Mouse (Mus musculus) lung, postnatal 0 days (tissue): ENCODE measurements at regions not wholly inside any gene's neighbourhood (a gene's known extent, or its start where the extent isn't known, plus 50 kb on each side); places are given as distances from the start of the nearest gene placed in this dataset.

ENCODE experiments used
- ATAC-seq: fragments of 200-750 bp; cut with Nextera tagmentation; 2 replicates; pipeline ENCODE4 v1.8.0; 2017; ENCODE audit warnings: moderate library complexity
- DNase-seq: peaks from one replicate; pipeline ENCODE4 v3.0.0-alpha.2; 2016; ENCODE audit warnings: low spot score
- H3K27ac ChIP-seq: fragments of 300-500 bp; sonication (generic); 2 replicates; pipeline ENCODE4 v1.5.1; 2014; ENCODE audit warnings: antibody characterized with exemption, mild to moderate bottlenecking, low read length, mixed read lengths
- H3K27me3 ChIP-seq: fragments of 300-500 bp; sonication (generic); replicated peaks from 2 replicates; pipeline ENCODE4 v1.6.1; 2014; ENCODE audit warnings: low read length, mixed read lengths; ENCODE audit not compliant: insufficient read depth
- H3K36me3 ChIP-seq: fragments of 300-500 bp; sonication (generic); 2 replicates; pipeline ENCODE4 v1.6.1; 2014; ENCODE audit warnings: low read length, mixed read lengths; ENCODE audit not compliant: insufficient read depth
- H3K4me1 ChIP-seq: fragments of 300-500 bp; sonication (generic); 2 replicates; pipeline ENCODE4 v1.6.1; 2014; ENCODE audit warnings: antibody characterized with exemption, low read depth, low read length, mixed read lengths; ENCODE audit not compliant: insufficient read depth
- H3K4me2 ChIP-seq: fragments of 300-500 bp; sonication (generic); replicated peaks from 2 replicates; pipeline ENCODE4 v1.6.1; 2014; ENCODE audit warnings: low read depth, mild to moderate bottlenecking, low read length, moderate library complexity, mixed read lengths
- H3K4me3 ChIP-seq: fragments of 300-500 bp; sonication (generic); 2 replicates; pipeline ENCODE4 v1.5.1; 2014; ENCODE audit warnings: low read depth, low read length
- H3K9ac ChIP-seq: fragments of 300-500 bp; sonication (generic); replicated peaks from 2 replicates; pipeline ENCODE4 v1.6.1; 2014; ENCODE audit warnings: low read depth, mild to moderate bottlenecking
- H3K9me3 ChIP-seq: fragments of 300-500 bp; sonication (generic); 2 replicates; pipeline ENCODE4 v1.6.1; 2016; ENCODE audit warnings: low read length, mixed read lengths
- CTCF ChIP-seq: IDR thresholded peaks from 2 replicates; pipeline ENCODE4 v1.5.1; 2016; ENCODE audit warnings: antibody characterized with exemption, mild to moderate bottlenecking
- EP300 ChIP-seq: IDR thresholded peaks from 2 replicates; pipeline ENCODE4 v1.6.1; 2016; ENCODE audit warnings: antibody characterized with exemption, mild to moderate bottlenecking, control low read depth
- WGBS: fragments of 180-500 bp; shearing (Covaris S2); extraction: QIAGEN DNeasy Blood & Tissue Kit; methylation state at CpG from one replicate; pipeline ENCODE4 v1.1.7; 2014; 5-methylcytosine and 5-hydroxymethylcytosine counted together

DNA sequence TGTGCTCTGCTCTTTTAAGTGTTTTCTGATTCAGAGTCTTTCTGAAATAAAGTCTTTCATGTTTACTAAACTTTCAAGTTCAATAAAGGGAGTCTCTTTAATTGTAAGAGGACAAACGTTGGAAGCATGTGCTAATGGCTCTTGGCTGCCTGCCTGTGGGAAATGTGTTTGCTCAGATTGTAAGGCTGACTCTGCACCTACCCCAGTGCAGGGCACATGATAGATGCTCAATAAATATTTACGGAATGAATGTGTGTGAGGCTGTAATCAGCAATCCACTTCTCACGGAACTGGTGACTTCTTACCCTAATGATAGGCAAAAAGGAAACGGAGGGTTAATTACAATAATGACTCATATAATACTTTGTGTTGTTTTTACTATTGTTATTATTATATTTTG is 389.0 kb upstream of the Klf4 start:
- Histone ChIP-seq H3K4me1 (no peaks in the 10 kb centered on the region), H3K4me3 (no peak overlapping the region), H3K36me3 (no peaks in the 10 kb centered on the region), H3K9me3 (no peaks in the 10 kb centered on the region), H3K4me2 (no peak overlapping the region), H3K9ac (no peak overlapping the region), H3K27ac (no peak overlapping the region), H3K27me3 (no peaks in the 10 kb centered on the region)
- TF ChIP-seq EP300 (no peak), CTCF (no peak)
- no peak for ATAC-seq
- no peak for DNase-seq
- WGBS = 47% methylated on average over 4 of the region's 4 CpGs

- WGBS = 43% methylated on average over 12 of the region's 12 CpGs
- TF ChIP-seq EP300 = no peak
- no peak for TF ChIP-seq CTCF
- H3K4me3 ChIP-seq = no peak overlapping the region
- H3K27ac ChIP-seq = no peak overlapping the region
- H3K4me2 ChIP-seq = no peak overlapping the region
- ATAC-seq (no peak), DNase-seq (no peak)
- no peaks in the 10 kb centered on the region for H3K27me3 ChIP-seq
- H3K9ac ChIP-seq = no peak overlapping the region
- no peaks in the 10 kb centered on the region for H3K36me3 ChIP-seq
- no peaks in the 10 kb centered on the region for H3K4me1 ChIP-seq
- H3K9me3 ChIP-seq = no peaks in the 10 kb centered on the region
These were observed 362.0 kb upstream of the Klf4 start for GRCm38 (mm10) chr4:55894116-55894885.

DNA sequence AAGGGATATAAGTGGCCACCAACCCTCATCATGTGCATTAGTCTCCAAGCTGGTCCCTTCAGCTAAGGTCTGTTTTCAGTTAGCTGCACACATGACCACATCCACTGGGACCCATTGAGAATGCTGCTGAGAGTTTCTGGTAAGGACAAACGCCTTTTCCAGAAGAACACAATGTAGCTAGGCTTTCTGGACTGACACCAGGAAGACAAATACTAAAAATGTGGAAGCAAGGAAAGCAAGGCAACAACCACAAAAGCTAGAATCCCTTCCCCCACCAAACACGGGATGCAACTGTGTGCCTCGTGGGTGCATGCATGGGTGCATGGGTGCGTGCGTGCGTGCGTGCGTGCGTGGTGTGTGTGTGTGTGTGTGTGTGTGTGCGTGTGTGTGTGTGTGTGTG is 359.4 kb upstream of the Klf4 start:
- DNase-seq (no peak), ATAC-seq (no peak)
- Histone ChIP-seq H3K27me3 (no peaks in the 10 kb centered on the region), H3K9me3 (no peaks in the 10 kb centered on the region), H3K36me3 (no peaks in the 10 kb centered on the region), H3K27ac (no peak overlapping the region), H3K4me3 (no peak overlapping the region), H3K4me1 (no peaks in the 10 kb centered on the region), H3K9ac (no peak overlapping the region), H3K4me2 (no peak overlapping the region)
- TF ChIP-seq CTCF (no peak), EP300 (no peak)
- WGBS = 93% methylated on average over 6 of the region's 10 CpGs

DNA sequence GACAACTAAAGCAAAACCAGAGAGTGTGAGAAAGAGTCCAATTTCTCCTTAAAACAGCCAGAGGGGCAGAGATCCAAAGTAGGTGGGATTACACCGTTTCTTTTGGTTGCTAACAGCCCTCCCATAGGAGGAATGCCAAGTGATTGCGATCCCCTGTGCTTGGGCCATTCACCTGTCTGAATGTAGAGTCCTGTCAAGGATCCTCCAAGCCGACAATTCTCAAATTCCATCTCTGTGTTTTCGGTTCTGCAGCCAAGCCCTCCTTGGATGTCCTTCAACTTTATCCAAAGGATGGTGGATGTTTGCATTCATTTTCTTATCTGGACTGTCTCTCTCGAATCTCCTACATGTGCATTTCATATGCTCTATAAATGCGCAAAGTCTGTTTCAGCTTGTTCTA is 355.3 kb upstream of the Klf4 start:
- Histone ChIP-seq H3K9me3 (no peaks in the 10 kb centered on the region), H3K27ac (no peak overlapping the region), H3K4me1 (no peaks in the 10 kb centered on the region), H3K27me3 (no peaks in the 10 kb centered on the region), H3K4me2 (no peak overlapping the region), H3K36me3 (no peaks in the 10 kb centered on the region), H3K9ac (no peak overlapping the region), H3K4me3 (no peak overlapping the region)
- no peak for ATAC-seq
- WGBS = 59% methylated on average over 6 of the region's 6 CpGs
- no peak for DNase-seq
- no peak for TF ChIP-seq CTCF
- TF ChIP-seq EP300 = no peak

GRCm38 (mm10) chr4:55882541-55882940 is 350.3 kb upstream of the Klf4 start:
- no peaks in the 10 kb centered on the region for H3K36me3 ChIP-seq
- H3K9ac ChIP-seq = no peak overlapping the region
- no peak overlapping the region for H3K4me3 ChIP-seq
- ATAC-seq = no peak
- H3K27ac ChIP-seq = no peak overlapping the region
- DNase-seq = no peak
- TF ChIP-seq CTCF = no peak
- TF ChIP-seq EP300 = no peak
- no peaks in the 10 kb centered on the region for H3K27me3 ChIP-seq
- H3K4me2 ChIP-seq = no peak overlapping the region
- no peaks in the 10 kb centered on the region for H3K4me1 ChIP-seq
- WGBS = 32% methylated on average over 2 of the region's 2 CpGs
- no peaks in the 10 kb centered on the region for H3K9me3 ChIP-seq

DNA sequence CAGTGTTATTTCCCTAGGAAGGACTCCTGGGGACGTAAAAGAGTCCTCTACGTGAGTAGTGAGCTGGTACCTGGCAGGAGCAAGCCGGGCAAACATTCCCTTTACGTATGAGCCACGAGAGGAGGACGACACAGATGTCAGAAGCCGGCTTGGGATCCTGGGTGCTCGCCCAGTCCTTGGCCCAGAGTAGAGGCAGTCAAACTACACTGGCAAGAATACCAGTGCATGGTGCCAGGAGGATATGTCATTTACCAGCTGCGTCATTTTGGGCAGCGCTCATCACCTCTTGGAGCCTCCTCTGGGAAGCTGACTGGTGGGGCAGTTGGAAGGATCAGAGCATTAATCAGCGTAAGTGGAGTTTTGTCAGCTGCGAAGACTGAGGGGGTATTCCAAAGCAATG is 343.0 kb upstream of the Klf4 start:
- ATAC-seq (peak; percentile 33; the same call in 1 of the 2 replicates), DNase-seq (peak; percentile 12)
- H3K9ac ChIP-seq = no peak overlapping the region
- H3K36me3 ChIP-seq = no peaks in the 10 kb centered on the region
- no peaks in the 10 kb centered on the region for H3K9me3 ChIP-seq
- no peak overlapping the region for H3K27ac ChIP-seq
- H3K4me2 ChIP-seq = no peak overlapping the region
- TF ChIP-seq CTCF (no peak), EP300 (no peak)
- 61% methylated on average over 12 of the region's 12 CpGs for WGBS
- no peak overlapping the region for H3K4me3 ChIP-seq
- no peaks in the 10 kb centered on the region for H3K4me1 ChIP-seq
- no peaks in the 10 kb centered on the region for H3K27me3 ChIP-seq
